Mouse (Mus musculus): Measurements from ENCODE around the gene Vmac. TPM values are rescaled to one million over a fixed set of nuclear protein-coding genes. Genes with fewer than 3 reads are reported as not detected.
A peak's percentile ranks its signal among the peaks of the same experiment; 100 is the strongest.

The Vmac gene
- total and polyA plus RNA-seq, 2 experiments from 2014 or later, result 19.1 to 37.5 TPM

DNA sequence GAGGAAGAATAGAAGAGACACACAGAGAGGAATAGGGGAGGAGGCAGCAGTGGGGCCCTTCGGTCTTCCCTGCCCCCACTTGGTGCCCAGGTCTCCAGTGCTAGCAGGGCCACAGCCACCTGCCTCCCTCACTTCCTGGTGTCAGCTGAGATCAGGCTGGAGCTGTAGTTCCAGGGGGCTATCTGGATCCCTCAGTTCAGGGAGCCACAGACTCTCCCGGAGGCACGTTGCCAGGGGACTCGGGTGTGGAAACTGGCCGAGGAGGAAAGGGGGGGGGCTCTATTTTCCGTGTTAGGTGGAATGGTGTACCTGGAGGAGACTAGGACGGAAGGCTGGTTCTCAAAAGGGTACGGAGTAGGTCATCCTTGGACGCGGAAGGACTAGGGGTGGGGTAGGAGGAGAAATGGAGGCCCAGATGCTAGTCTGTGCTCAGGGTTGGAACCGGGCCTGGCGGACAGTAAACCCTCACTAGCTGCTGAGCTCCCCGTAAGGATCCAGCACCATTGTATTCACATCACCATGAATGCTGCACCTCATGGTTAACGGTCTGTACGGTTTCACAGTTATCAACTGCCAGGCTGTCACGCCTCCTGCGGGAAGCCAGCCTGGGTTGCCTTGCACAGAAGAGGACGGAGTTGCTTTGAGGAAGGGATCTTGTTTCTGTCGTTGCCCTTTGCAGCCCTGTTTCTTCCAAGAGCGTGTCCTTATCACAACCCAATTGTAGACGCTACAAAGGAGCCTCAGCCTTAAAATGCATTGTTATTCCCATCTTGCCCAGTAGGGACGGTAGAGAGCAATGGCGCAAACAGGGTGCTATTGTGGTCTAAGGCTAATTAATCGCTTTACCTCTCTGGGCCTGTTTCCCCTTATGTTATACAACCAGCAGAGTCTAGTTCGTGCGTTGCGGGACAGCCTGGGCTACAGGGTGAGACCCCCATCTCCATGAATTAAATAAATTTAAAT is 45.2 kb upstream of the Vmac start:
- 44% methylated on average over 27 of the region's 27 CpGs for WGBS
- H3K36me3 ChIP-seq (ENCODE audit: insufficient read depth, low read length), result peaks cover 10% of the 10 kb centered on the region; the same call in 1 of the 2 replicates
- peak overlapping the region; percentile 89; the same call in 1 of the 2 replicates for H3K27ac ChIP-seq
- no peaks in the 10 kb centered on the region for H3K27me3 ChIP-seq (ENCODE audit: insufficient read depth, low read length)
- H3K4me3 ChIP-seq (ENCODE audit: low read length), result no peak overlapping the region
- ATAC-seq (no peak), DNase-seq (ENCODE audit: low spot score) (peak; percentile 72)
- H3K4me1 ChIP-seq (ENCODE audit: insufficient read depth, low read length), result peaks cover 13% of the 10 kb centered on the region; the same call in 1 of the 2 replicates
- TF ChIP-seq CTCF (IDR thresholded peaks at IDR 0.05; ENCODE audit: low read depth), result peak; percentile 99
- H3K4me2 ChIP-seq (ENCODE audit: low read depth, low read length), result peak overlapping the region; percentile 65; the same call in 1 of the 2 replicates
- no peaks in the 10 kb centered on the region for H3K9me3 ChIP-seq (ENCODE audit: low read length)
- H3K9ac ChIP-seq (replicated peaks; ENCODE audit: low read length), result no peak overlapping the region; the same call in 1 of the 2 replicates

DNA sequence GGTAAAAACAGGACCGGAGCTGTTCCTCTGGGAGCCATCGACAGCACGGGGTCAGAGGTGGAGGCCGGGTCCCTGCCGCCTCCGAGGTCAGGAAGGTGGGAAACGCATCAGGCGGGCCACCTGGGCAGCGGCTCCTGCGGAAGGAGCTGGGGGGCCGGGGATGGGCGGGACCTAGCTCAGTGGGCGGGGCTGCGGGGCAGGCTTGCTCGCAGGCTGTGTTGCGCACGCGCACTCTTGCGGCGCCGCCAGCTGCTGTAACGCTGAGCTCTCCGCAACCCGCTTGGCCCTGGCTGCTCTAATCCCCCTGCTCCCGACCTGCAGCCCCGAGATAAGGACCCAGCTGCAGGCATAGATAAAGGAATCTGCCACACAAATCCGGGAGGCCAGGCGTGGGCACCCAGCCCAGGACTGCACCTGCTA is 44.2 kb upstream of the Vmac start:
- TF ChIP-seq CTCF (IDR thresholded peaks at IDR 0.05; ENCODE audit: low read depth), result no peak; the same call in 1 of the 2 replicates
- Histone ChIP-seq H3K4me3 (ENCODE audit: low read length) (peak overlapping the region; percentile 40), H3K4me2 (ENCODE audit: low read depth, low read length) (peak overlapping the region; percentile 65), H3K9me3 (ENCODE audit: low read length) (no peaks in the 10 kb centered on the region), H3K4me1 (ENCODE audit: insufficient read depth, low read length) (peaks cover 18% of the 10 kb centered on the region), H3K9ac (replicated peaks; ENCODE audit: low read length) (peak overlapping the region; percentile 43), H3K27ac (peak overlapping the region; percentile 89), H3K27me3 (ENCODE audit: insufficient read depth, low read length) (peaks cover 8% of the 10 kb centered on the region), H3K36me3 (ENCODE audit: insufficient read depth, low read length) (peaks cover 3% of the 10 kb centered on the region; the same call in 1 of the 2 replicates)
- 0% methylated on average over 26 of the region's 28 CpGs for WGBS
- ATAC-seq (peak; percentile 41), DNase-seq (ENCODE audit: low spot score) (peak; percentile 96)

DNA sequence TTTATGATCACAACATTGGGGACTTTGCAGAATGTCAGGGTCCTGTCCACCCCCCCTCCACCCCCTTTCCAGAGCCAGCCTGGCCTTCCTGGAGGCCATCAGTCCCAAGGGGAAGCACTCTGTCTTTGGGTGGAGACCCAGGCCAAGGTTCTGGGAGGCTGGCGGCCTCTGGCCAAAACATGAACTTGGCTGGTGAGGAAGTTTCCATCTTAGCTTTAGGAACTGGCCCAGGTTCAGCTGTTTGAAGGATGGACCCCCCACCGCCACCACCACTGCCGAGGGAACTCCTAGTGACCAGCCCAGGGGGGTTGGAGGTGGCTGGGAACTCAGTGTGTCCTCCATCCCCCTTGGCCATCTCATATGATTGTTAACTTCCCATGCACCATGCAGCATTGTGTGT is 43.3 kb upstream of the Vmac start:
- peaks cover 16% of the 10 kb centered on the region for H3K27me3 ChIP-seq (ENCODE audit: insufficient read depth, low read length)
- H3K9ac ChIP-seq (replicated peaks; ENCODE audit: low read length), result no peak overlapping the region
- no peak overlapping the region for H3K4me2 ChIP-seq (ENCODE audit: low read depth, low read length)
- 53% methylated on average over 3 of the region's 3 CpGs for WGBS
- H3K9me3 ChIP-seq (ENCODE audit: low read length), result no peaks in the 10 kb centered on the region
- H3K4me1 ChIP-seq (ENCODE audit: insufficient read depth, low read length), result peaks cover 20% of the 10 kb centered on the region
- ATAC-seq, result no peak
- H3K4me3 ChIP-seq (ENCODE audit: low read length), result no peak overlapping the region
- H3K27ac ChIP-seq, result no peak overlapping the region
- DNase-seq (ENCODE audit: low spot score), result peak; percentile 4
- no peak for TF ChIP-seq CTCF (IDR thresholded peaks at IDR 0.05; ENCODE audit: low read depth)
- H3K36me3 ChIP-seq (ENCODE audit: insufficient read depth, low read length), result no peaks in the 10 kb centered on the region

GRCm38 (mm10) chr17:56759261-56759660 is 41.4 kb upstream of the Vmac start:
- Histone ChIP-seq H3K4me3 (ENCODE audit: low read length) (no peak overlapping the region), H3K27ac (no peak overlapping the region), H3K9ac (replicated peaks; ENCODE audit: low read length) (no peak overlapping the region), H3K4me1 (ENCODE audit: insufficient read depth, low read length) (peaks cover 15% of the 10 kb centered on the region), H3K27me3 (ENCODE audit: insufficient read depth, low read length) (peaks cover 34% of the 10 kb centered on the region), H3K9me3 (ENCODE audit: low read length) (no peaks in the 10 kb centered on the region), H3K36me3 (ENCODE audit: insufficient read depth, low read length) (no peaks in the 10 kb centered on the region), H3K4me2 (ENCODE audit: low read depth, low read length) (no peak overlapping the region)
- ATAC-seq, result no peak
- no peak for DNase-seq (ENCODE audit: low spot score)
- 35% methylated on average over 7 of the region's 7 CpGs for WGBS
- no peak for TF ChIP-seq CTCF (IDR thresholded peaks at IDR 0.05; ENCODE audit: low read depth)

- H3K36me3 ChIP-seq (ENCODE audit: insufficient read depth, low read length), result no peaks in the 10 kb centered on the region
- no peak for ATAC-seq
- peaks cover 44% of the 10 kb centered on the region for H3K27me3 ChIP-seq (ENCODE audit: insufficient read depth, low read length)
- 10% methylated on average over 12 of the region's 12 CpGs for WGBS
- H3K4me3 ChIP-seq (ENCODE audit: low read length), result no peak overlapping the region
- no peaks in the 10 kb centered on the region for H3K9me3 ChIP-seq (ENCODE audit: low read length)
- no peak overlapping the region for H3K9ac ChIP-seq (replicated peaks; ENCODE audit: low read length)
- H3K4me1 ChIP-seq (ENCODE audit: insufficient read depth, low read length), result peaks cover 14% of the 10 kb centered on the region
- TF ChIP-seq CTCF (IDR thresholded peaks at IDR 0.05; ENCODE audit: low read depth), result peak; percentile 49
- no peak overlapping the region for H3K27ac ChIP-seq
- peak; percentile 65 for DNase-seq (ENCODE audit: low spot score)
- H3K4me2 ChIP-seq (ENCODE audit: low read depth, low read length), result peak overlapping the region; percentile 81; the same call in 1 of the 2 replicates
These were observed 40.3 kb upstream of the Vmac start for GRCm38 (mm10) chr17:56758132-56758531.

DNA sequence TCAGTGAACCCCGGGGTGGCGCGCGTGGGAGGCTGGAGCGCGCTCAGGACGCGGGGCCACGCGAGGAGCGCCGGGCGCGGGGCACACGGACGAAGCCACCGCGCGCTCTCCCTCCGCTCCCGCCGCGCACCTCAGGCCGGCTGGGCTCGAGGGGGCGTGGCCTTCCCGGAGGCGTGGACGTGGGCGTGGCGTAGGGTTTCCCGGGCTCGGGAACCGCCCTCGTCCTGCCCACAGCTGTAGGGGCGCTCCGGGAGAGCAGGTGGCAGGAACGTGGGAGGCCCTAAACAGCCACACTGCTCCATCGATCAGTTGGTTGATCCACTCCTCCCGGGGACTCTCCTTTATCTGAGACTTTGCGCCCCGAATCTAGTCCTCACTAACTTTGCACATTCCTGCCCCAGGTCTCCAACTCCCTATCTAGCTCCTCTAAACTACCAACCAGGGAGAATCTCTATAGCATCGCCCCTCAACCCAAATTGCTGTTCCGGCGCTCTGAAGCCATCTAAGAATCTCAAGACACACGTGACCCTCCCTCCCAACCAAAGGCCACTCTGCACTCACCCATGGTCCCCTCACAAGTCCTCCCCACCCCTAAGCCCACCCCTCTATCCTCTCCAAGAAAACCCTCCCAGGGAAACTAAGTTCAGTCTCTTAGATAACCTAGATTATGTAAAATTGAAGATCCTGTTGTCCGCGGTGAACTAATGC is 39.7 kb upstream of the Vmac start, which contains the start of gene Nrtn:
Gene Nrtn (minus strand): TSS at position 115 of the 708 bp plus-strand sequence.
- WGBS, result 2% methylated on average over 41 of the region's 48 CpGs
- no peaks in the 10 kb centered on the region for H3K36me3 ChIP-seq (ENCODE audit: insufficient read depth, low read length)
- H3K9me3 ChIP-seq (ENCODE audit: low read length), result no peaks in the 10 kb centered on the region
- H3K4me3 ChIP-seq (ENCODE audit: low read length), result peak within 1 kb of the TSS; percentile 43
- DNase-seq (ENCODE audit: low spot score) (peak; percentile 64), ATAC-seq (peak; percentile 11; the same call in 1 of the 2 replicates)
- TF ChIP-seq CTCF (IDR thresholded peaks at IDR 0.05; ENCODE audit: low read depth), result no peak
- peak within 1 kb of the TSS; percentile 81 for H3K4me2 ChIP-seq (ENCODE audit: low read depth, low read length)
- H3K27me3 ChIP-seq (ENCODE audit: insufficient read depth, low read length), result peaks cover 45% of the 10 kb centered on the region
- peaks cover 8% of the 10 kb centered on the region for H3K4me1 ChIP-seq (ENCODE audit: insufficient read depth, low read length)
- no peak within 1 kb of the TSS for H3K27ac ChIP-seq
- peak within 1 kb of the TSS; percentile 30 for H3K9ac ChIP-seq (replicated peaks; ENCODE audit: low read length)

All from hindbrain, postnatal 0 days (tissue).